Mouse (Mus musculus): Measurements from ENCODE around the gene Senp8. TPM values are rescaled to one million over a fixed set of nuclear protein-coding genes. Genes with fewer than 3 reads are reported as not detected.
"Not testable (repeated sequence)": the region's sequence is repeated elsewhere in the genome, so short reads cannot be mapped to it uniquely, and the experiment has no call there.

The Senp8 gene
- 6.1 TPM in 2 replicates for polyA plus RNA-seq (2012; rRNA removed)

DNA sequence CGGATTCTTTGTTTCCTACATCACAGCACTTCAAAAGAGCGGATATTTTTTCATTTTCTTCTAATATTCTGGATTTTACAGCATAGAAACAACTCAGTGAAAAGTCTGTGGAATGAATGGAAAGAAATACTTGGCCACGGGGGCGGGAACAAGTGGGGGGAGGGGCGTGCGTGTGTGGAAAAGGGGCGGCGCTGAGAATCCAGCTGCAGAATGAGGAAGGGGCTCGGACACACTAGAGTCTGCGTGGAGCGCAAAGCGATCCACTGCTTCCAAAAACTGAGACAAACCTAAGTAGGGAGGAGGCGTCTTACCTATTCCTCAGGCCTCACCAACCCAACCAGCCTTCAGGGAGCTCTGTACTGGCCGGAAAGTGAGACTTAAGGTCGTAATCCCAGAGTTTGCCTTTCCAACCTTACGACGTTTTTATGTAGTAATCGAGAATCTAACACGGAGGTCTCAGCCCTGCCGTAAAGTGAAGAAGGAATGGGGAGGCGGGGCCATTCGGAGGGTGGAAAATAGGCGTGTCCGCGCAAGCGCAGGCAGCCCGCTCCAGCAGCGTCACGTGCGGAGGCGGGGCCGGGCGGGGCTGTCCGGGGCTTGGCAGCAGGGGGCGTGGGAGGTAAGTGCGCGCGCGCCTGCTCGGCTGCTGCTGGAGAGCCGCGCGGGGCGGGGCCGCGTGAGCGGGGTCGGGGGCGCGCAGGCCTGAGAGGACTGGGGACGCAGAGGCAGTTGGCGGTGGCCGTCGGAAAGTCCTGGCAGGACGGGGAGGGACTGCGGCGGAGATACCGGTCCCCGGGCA is at the start of gene Senp8, which contains the start of gene Myo9a:
Senp8 (minus strand) TSS at position 444 of the 799 bp plus-strand sequence.
Myo9a (plus strand) TSS at position 630 of the 799 bp plus-strand sequence.
- peak within 1 kb of the TSS; percentile 99 for H3K4me3 ChIP-seq (replicated peaks; ENCODE audit: insufficient read depth, low read depth, low read length)
- H3K27me3 ChIP-seq (ENCODE audit: control insufficient read depth, insufficient read depth, low read length): no peaks in the 10 kb centered on the region
- peak; percentile 99 to 100 for DNase-seq
- H3K27ac ChIP-seq (ENCODE audit: insufficient read depth, low read length): peak within 1 kb of the TSS; percentile 92
- no peaks in the 10 kb centered on the region; the same call in 1 of the 2 replicates for H3K4me1 ChIP-seq (ENCODE audit: control insufficient read depth, insufficient read depth, low read length)
- TF ChIP-seq POLR2A (IDR thresholded peaks at IDR 0.05; ENCODE audit: borderline replicate concordance, insufficient read depth, low read length): peak; percentile 82; the same call in 1 of the 2 replicates
- TF ChIP-seq CTCF (IDR thresholded peaks at IDR 0.05; ENCODE audit: borderline replicate concordance, insufficient read depth, low read depth, low read length): no peak
- 1% methylated on average over 59 of the region's 59 CpGs for WGBS

DNA sequence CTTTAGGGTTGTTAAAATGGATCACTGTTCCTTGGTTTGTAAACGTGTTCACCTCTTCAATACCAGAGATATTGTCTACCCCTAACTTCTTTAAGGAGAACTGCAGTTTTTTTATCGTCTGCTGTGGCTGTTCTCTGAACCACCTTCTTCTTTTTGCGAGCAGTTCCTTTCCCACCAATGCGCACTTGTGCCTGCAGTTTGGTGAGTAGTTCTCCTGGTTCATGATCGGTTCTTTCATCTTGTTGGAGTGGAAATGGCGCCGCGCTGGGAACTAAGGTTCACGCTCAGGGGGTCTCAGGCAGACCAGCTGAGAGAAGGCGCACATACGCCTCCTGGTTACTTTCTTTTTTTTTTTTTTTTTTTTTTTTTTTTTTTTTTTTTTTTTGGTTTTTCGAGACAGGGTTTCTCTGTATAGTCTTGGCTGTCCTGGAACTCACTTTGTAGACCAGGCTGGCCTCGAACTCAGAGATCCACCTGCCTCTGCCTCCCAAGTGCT is 16.5 kb upstream of the Senp8 start:
- not testable (repeated sequence) for H3K27me3 ChIP-seq (ENCODE audit: control insufficient read depth, insufficient read depth, low read length); H3K4me1 ChIP-seq (ENCODE audit: control insufficient read depth, insufficient read depth, low read length); DNase-seq; H3K4me3 ChIP-seq (replicated peaks; ENCODE audit: insufficient read depth, low read depth, low read length); H3K27ac ChIP-seq (ENCODE audit: insufficient read depth, low read length)
- 92% methylated on average over 12 of the region's 13 CpGs for WGBS

- 63% methylated on average over 3 of the region's 3 CpGs for WGBS
- Histone ChIP-seq H3K4me1 (ENCODE audit: control insufficient read depth, insufficient read depth, low read length) (no peaks in the 10 kb centered on the region), H3K27ac (ENCODE audit: insufficient read depth, low read length) (no peak overlapping the region), H3K4me3 (replicated peaks; ENCODE audit: insufficient read depth, low read depth, low read length) (no peak overlapping the region), H3K27me3 (ENCODE audit: control insufficient read depth, insufficient read depth, low read length) (no peaks in the 10 kb centered on the region)
- TF ChIP-seq POLR2A (IDR thresholded peaks at IDR 0.05; ENCODE audit: borderline replicate concordance, insufficient read depth, low read length): no peak
- TF ChIP-seq CTCF (IDR thresholded peaks at IDR 0.05; ENCODE audit: borderline replicate concordance, insufficient read depth, low read depth, low read length): peak; percentile 34; the same call in 1 of the 2 replicates
- DNase-seq: no peak
Observed at GRCm38 (mm10) chr9:59760515-59760914, 10.0 kb upstream of the Senp8 start.

- H3K4me3 ChIP-seq (replicated peaks; ENCODE audit: insufficient read depth, low read depth, low read length); H3K27ac ChIP-seq (ENCODE audit: insufficient read depth, low read length); H3K4me1 ChIP-seq (ENCODE audit: control insufficient read depth, insufficient read depth, low read length); H3K27me3 ChIP-seq (ENCODE audit: control insufficient read depth, insufficient read depth, low read length); DNase-seq: not testable (repeated sequence)
- WGBS: 98% methylated on average over 3 of the region's 3 CpGs
Observed at GRCm38 (mm10) chr9:59757016-59757415, 6.5 kb upstream of the Senp8 start.

- TF ChIP-seq CTCF (IDR thresholded peaks at IDR 0.05; ENCODE audit: borderline replicate concordance, insufficient read depth, low read depth, low read length) (no peak), POLR2A (IDR thresholded peaks at IDR 0.05; ENCODE audit: borderline replicate concordance, insufficient read depth, low read length) (no peak)
- H3K4me3 ChIP-seq (replicated peaks; ENCODE audit: insufficient read depth, low read depth, low read length): no peak overlapping the region
- H3K27me3 ChIP-seq (ENCODE audit: control insufficient read depth, insufficient read depth, low read length): no peaks in the 10 kb centered on the region
- no peaks in the 10 kb centered on the region; the same call in 1 of the 2 replicates for H3K4me1 ChIP-seq (ENCODE audit: control insufficient read depth, insufficient read depth, low read length)
- WGBS: 26% methylated on average over 2 of the region's 2 CpGs
- no peak for DNase-seq
- no peak overlapping the region for H3K27ac ChIP-seq (ENCODE audit: insufficient read depth, low read length)
Observed at GRCm38 (mm10) chr9:59755199-59755598, 4.7 kb upstream of the Senp8 start.

DNA sequence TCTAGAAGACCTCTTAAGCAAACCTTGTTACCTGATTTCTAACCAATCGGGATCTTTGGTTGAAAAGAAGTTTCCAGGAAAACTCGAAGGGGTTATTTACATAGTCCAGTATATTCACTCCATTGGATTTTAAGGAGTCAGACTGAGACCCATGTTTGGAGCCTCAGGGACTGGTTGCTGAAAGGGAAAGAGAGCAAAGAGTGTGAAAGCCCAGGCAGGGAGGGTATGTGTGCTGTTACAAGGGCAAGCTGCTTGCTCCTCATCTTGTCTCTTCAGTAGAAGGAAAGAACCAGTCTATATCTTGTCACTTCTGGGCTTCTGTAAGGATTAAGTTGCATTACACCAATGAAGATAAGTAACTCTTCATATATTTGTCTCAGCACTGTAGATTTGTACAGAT is 1.5 kb upstream of the Senp8 start:
- peak overlapping the region; percentile 94 for H3K4me3 ChIP-seq (replicated peaks; ENCODE audit: insufficient read depth, low read depth, low read length)
- no peaks in the 10 kb centered on the region for H3K27me3 ChIP-seq (ENCODE audit: control insufficient read depth, insufficient read depth, low read length)
- H3K4me1 ChIP-seq (ENCODE audit: control insufficient read depth, insufficient read depth, low read length): no peaks in the 10 kb centered on the region; the same call in 1 of the 2 replicates
- no peak for TF ChIP-seq CTCF (IDR thresholded peaks at IDR 0.05; ENCODE audit: borderline replicate concordance, insufficient read depth, low read depth, low read length)
- TF ChIP-seq POLR2A (IDR thresholded peaks at IDR 0.05; ENCODE audit: borderline replicate concordance, insufficient read depth, low read length): no peak
- WGBS: 2% methylated on average over 2 of the region's 2 CpGs
- no peak overlapping the region for H3K27ac ChIP-seq (ENCODE audit: insufficient read depth, low read length)
- peak in 1 of 2 experiments; percentile 8 for DNase-seq

- WGBS: 1% methylated on average over 48 of the region's 49 CpGs
- Histone ChIP-seq H3K4me3 (replicated peaks; ENCODE audit: insufficient read depth, low read depth, low read length) (peak overlapping the region; percentile 94), H3K4me1 (ENCODE audit: control insufficient read depth, insufficient read depth, low read length) (no peaks in the 10 kb centered on the region; the same call in 1 of the 2 replicates), H3K27me3 (ENCODE audit: control insufficient read depth, insufficient read depth, low read length) (no peaks in the 10 kb centered on the region), H3K27ac (ENCODE audit: insufficient read depth, low read length) (peak overlapping the region; percentile 92)
- DNase-seq: peak in 1 of 2 experiments; percentile 80
- TF ChIP-seq POLR2A (IDR thresholded peaks at IDR 0.05; ENCODE audit: borderline replicate concordance, insufficient read depth, low read length): 0 out of 2 replicates have a peak, but pooled peaks have one; percentile 28
- TF ChIP-seq CTCF (IDR thresholded peaks at IDR 0.05; ENCODE audit: borderline replicate concordance, insufficient read depth, low read depth, low read length): no peak
Observed at GRCm38 (mm10) chr9:59751066-59751581, 614 bp upstream of the Senp8 start.

All from cerebellum, adult 2 months (tissue).